Comparison of ENCODE assay signal across 14 mouse cellular contexts in genomic region chr8:18449015-18449414, GRCm38 (mm10).
"Had no signal": no experiment of that assay in that cellular context is flagged by ENCODE, and none has a peak within 500 bp of the region (broad histone marks: within the 10 kb centered on the region; RNA-seq: fewer than 3 reads in every experiment).

No protein-coding gene starts in this region.

- H3K9ac ChIP-seq: liver, embryonic 13.5 days; lung, embryonic 14.5 days; midbrain, embryonic 13.5 days; stomach, embryonic 15.5 days had no signal

- H3K9me3 ChIP-seq: liver, embryonic 13.5 days; megakaryocyte, embryonic 14.5 days; midbrain, embryonic 10.5 days; midbrain, embryonic 13.5 days; stomach, embryonic 15.5 days had no signal

- H3K36me3 ChIP-seq: liver, embryonic 13.5 days; midbrain, embryonic 10.5 days; midbrain, embryonic 13.5 days; stomach, embryonic 15.5 days had no signal

- H3K4me2 ChIP-seq: liver, embryonic 13.5 days; lung, embryonic 14.5 days; midbrain, embryonic 13.5 days; stomach, embryonic 15.5 days had no signal

- DNase-seq: kidney, postnatal 25 days; layer of hippocampus, adult 9-11 months; liver, embryonic 13.5 days; thymus, postnatal 36 days had no signal

- H3K4me1 ChIP-seq: liver, embryonic 13.5 days; midbrain, embryonic 10.5 days; midbrain, embryonic 13.5 days; stomach, embryonic 15.5 days had no signal

- H3K27ac ChIP-seq: kidney, postnatal 0 days; layer of hippocampus, adult 2 months; liver, embryonic 13.5 days; macrophage; midbrain, embryonic 10.5 days; midbrain, embryonic 13.5 days; stomach, embryonic 15.5 days had no signal

- ATAC-seq: lung, postnatal 0 days; midbrain, embryonic 13.5 days; midbrain, embryonic 16.5 days had no signal

- H3K27me3 ChIP-seq: liver, embryonic 13.5 days; midbrain, embryonic 13.5 days; stomach, embryonic 15.5 days had no signal

- H3K4me3 ChIP-seq: layer of hippocampus, adult 2 months; liver, embryonic 13.5 days; megakaryocyte, embryonic 14.5 days; midbrain, embryonic 10.5 days; midbrain, embryonic 13.5 days; stomach, embryonic 15.5 days had no signal
